Mouse (Mus musculus) midbrain, embryonic 16.5 days (tissue): ENCODE measurements around the gene Spi1. TPM values are rescaled to one million over a fixed set of nuclear protein-coding genes. Genes with fewer than 3 reads are reported as not detected.
A peak's percentile ranks its signal among the peaks of the same experiment; 100 is the strongest.

Source experiments
- ATAC-seq: fragments of 200-750 bp; cut with Nextera tagmentation; 2 replicates; pipeline ENCODE4 v1.8.0; 2017; ENCODE audit warnings: moderate TSS enrichment
- H3K27ac ChIP-seq: fragments of 300-500 bp; sonication (generic); 2 replicates; pipeline ENCODE4 v1.5.1; 2014; ENCODE audit warnings: mild to moderate bottlenecking, low read length, mixed read lengths
- H3K27me3 ChIP-seq: fragments of 300-500 bp; sonication (generic); 2 replicates; pipeline ENCODE4 v1.6.1; 2014; ENCODE audit warnings: low read depth, low read length, mixed read lengths; ENCODE audit not compliant: control insufficient read depth, insufficient read depth
- H3K36me3 ChIP-seq: fragments of 300-500 bp; sonication (generic); 2 replicates; pipeline ENCODE4 v1.6.1; 2014; ENCODE audit warnings: mild to moderate bottlenecking, low read length, moderate library complexity, mixed read lengths; ENCODE audit not compliant: control insufficient read depth, insufficient read depth
- H3K4me1 ChIP-seq: fragments of 300-500 bp; sonication (generic); 2 replicates; pipeline ENCODE4 v1.6.1; 2014; ENCODE audit warnings: mild to moderate bottlenecking, low read length, mixed read lengths; ENCODE audit not compliant: control insufficient read depth, insufficient read depth
- H3K4me2 ChIP-seq: fragments of 300-500 bp; sonication (generic); 2 replicates; pipeline ENCODE4 v1.6.1; 2014; ENCODE audit warnings: mild to moderate bottlenecking, low read length, mixed read lengths
- H3K4me3 ChIP-seq: fragments of 300-500 bp; sonication (generic); 2 replicates; pipeline ENCODE4 v1.5.1; 2014; ENCODE audit warnings: low read depth, mild to moderate bottlenecking, low read length, moderate library complexity, mixed read lengths
- H3K9ac ChIP-seq: fragments of 300-500 bp; sonication (generic); 2 replicates; pipeline ENCODE4 v1.6.1; 2014; ENCODE audit warnings: low read depth, low read length, mixed read lengths
- H3K9me3 ChIP-seq: fragments of 300-500 bp; sonication (generic); replicated peaks from 2 replicates; pipeline ENCODE4 v1.6.1; 2014; ENCODE audit warnings: mild to moderate bottlenecking, low read length, mixed read lengths; ENCODE audit not compliant: control insufficient read depth, poor library complexity, severe bottlenecking
- WGBS: fragments of 180-500 bp; shearing (Covaris S2); extraction: QIAGEN DNeasy Blood & Tissue Kit; methylation state at CpG from one replicate; pipeline ENCODE4 v1.1.7; 2014; 5-methylcytosine and 5-hydroxymethylcytosine counted together
- polyA plus RNA-seq: library from polyadenylated mRNA; unstranded; fragments of >200 nt; fragmentation: Nextera tagmentation; extraction: Ambion mirVana; gene quantifications from 2 replicates; pipeline ENCODE4 v1.2.1, GENCODE M21; 2015

The Spi1 gene
- polyA plus RNA-seq, 1 experiment from 2014 or later, result 2.8 TPM

- Histone ChIP-seq H3K4me2 (no peak overlapping the region), H3K27ac (no peak overlapping the region), H3K4me1 (no peaks in the 10 kb centered on the region), H3K36me3 (no peaks in the 10 kb centered on the region), H3K9ac (no peak overlapping the region), H3K9me3 (no peaks in the 10 kb centered on the region), H3K4me3 (no peak overlapping the region), H3K27me3 (no peaks in the 10 kb centered on the region)
- no peak for ATAC-seq
- WGBS, result 66% methylated on average over 9 of the region's 9 CpGs
Measured at GRCm38 (mm10) chr2:91086392-91087237, 4.4 kb downstream of the Spi1 start.

DNA sequence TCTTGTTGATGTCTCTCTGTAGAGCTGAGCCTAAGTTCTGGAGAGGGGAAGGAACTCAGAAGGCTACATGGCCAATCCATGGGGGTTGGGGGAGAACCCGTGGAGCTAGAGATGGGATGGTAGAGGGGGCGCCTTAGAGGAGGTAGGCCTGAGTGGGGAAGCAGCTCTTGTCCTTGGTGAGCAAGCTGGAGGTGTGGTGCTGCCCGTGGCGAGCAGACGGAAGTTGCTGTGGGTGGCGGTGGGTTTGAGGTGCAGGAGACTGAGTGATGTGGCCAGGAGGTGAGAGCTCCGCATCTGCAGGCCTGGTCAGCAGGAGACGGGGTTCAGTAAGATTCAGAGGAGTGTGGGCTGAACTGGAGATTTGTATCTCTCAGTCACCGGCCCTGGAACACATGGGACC is 5.3 kb downstream of the Spi1 start:
- Histone ChIP-seq H3K27me3 (no peaks in the 10 kb centered on the region), H3K4me3 (no peak overlapping the region), H3K9ac (no peak overlapping the region), H3K9me3 (no peaks in the 10 kb centered on the region), H3K4me1 (no peaks in the 10 kb centered on the region), H3K4me2 (no peak overlapping the region), H3K36me3 (no peaks in the 10 kb centered on the region), H3K27ac (no peak overlapping the region)
- ATAC-seq, result no peak
- WGBS, result 93% methylated on average over 9 of the region's 9 CpGs

DNA sequence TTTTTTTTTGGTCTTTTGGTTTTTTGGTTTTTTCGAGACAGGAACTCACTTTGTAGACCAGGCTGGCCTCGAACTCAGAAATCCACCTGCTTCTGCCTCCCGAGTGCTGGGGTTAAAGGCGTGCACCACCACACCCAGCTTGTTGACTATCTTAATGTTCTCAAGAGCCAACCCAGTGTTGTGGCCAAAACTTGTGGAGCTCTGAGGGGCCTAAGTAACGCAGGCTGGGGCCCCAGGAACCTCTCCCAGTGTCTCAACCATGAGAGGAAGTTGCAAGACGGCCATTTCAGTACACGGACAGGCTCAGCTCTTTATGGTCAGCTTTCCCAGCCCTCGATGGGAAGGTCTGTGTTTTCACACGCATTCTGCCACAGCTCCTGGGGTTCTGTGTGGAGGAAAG is 6.8 kb downstream of the Spi1 start:
- no peak for ATAC-seq
- WGBS, result 80% methylated on average over 9 of the region's 9 CpGs
- no peaks in the 10 kb centered on the region for H3K9me3 ChIP-seq

DNA sequence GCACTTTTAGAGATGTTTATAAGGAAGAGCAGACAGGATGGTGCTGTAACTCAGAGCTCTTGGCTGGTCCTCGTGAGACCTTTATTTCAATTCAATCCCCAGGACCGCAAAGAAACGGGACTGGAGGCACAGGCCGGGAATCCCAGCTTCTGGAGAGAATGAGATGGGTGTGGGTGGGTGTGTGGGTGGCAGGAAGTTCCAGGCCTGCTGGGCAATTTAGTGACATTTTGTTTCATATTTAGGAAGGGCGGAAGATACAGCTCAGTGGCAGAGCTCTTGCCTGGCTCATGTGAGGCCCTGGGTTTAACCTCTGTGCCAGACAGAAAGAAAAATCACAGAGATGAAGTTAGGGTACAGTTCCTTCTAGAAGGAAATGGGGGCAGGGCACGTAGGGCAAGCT is 8.0 kb downstream of the Spi1 start:
- Histone ChIP-seq H3K9ac (no peak overlapping the region), H3K27ac (no peak overlapping the region), H3K9me3 (no peaks in the 10 kb centered on the region), H3K27me3 (no peaks in the 10 kb centered on the region), H3K4me3 (no peak overlapping the region), H3K36me3 (no peaks in the 10 kb centered on the region), H3K4me2 (no peak overlapping the region), H3K4me1 (no peaks in the 10 kb centered on the region)
- 74% methylated on average over 6 of the region's 6 CpGs for WGBS
- no peak for ATAC-seq

More for the DNA sequence above, 6.8 kb downstream of the Spi1 start:
- H3K27me3 ChIP-seq, result no peaks in the 10 kb centered on the region
- H3K36me3 ChIP-seq, result no peaks in the 10 kb centered on the region
- no peak overlapping the region for H3K4me2 ChIP-seq
- no peaks in the 10 kb centered on the region for H3K4me1 ChIP-seq
- H3K9ac ChIP-seq, result no peak overlapping the region
- no peak overlapping the region for H3K27ac ChIP-seq
- H3K4me3 ChIP-seq, result no peak overlapping the region

DNA sequence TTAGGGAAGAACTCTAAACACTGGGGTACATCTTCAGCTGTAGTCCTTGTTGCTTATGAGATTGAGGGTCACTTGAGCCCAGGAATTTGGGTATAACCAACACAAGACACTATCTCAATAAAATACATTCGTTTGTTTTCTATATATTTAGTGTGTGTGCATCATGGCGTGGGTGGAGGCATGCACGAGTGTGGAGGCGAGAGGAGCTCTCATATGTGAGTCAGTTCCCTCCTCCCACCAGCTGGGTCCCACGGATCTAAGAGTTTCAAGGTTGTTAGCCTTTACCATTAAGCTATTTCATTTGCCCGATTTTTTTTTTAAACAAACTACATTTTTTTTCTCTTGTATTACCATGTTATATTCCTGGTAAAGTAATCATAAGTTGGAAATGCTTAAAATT is 8.6 kb downstream of the Spi1 start:
- Histone ChIP-seq H3K27me3 (no peaks in the 10 kb centered on the region), H3K27ac (no peak overlapping the region), H3K9me3 (no peaks in the 10 kb centered on the region), H3K4me1 (no peaks in the 10 kb centered on the region), H3K4me3 (no peak overlapping the region), H3K9ac (no peak overlapping the region), H3K4me2 (no peak overlapping the region), H3K36me3 (no peaks in the 10 kb centered on the region)
- WGBS, result 82% methylated on average over 6 of the region's 6 CpGs
- ATAC-seq, result no peak

- no peaks in the 10 kb centered on the region for H3K27me3 ChIP-seq
- no peak overlapping the region for H3K27ac ChIP-seq
- no peak overlapping the region for H3K4me3 ChIP-seq
- no peak overlapping the region for H3K9ac ChIP-seq
- no peak overlapping the region for H3K4me2 ChIP-seq
- ATAC-seq, result no peak
- H3K36me3 ChIP-seq, result no peaks in the 10 kb centered on the region
- no peaks in the 10 kb centered on the region for H3K4me1 ChIP-seq
- 79% methylated on average over 14 of the region's 14 CpGs for WGBS
- no peaks in the 10 kb centered on the region for H3K9me3 ChIP-seq
Measured at GRCm38 (mm10) chr2:91096524-91096923, 14.3 kb downstream of the Spi1 start.

- H3K27ac ChIP-seq, result no peak overlapping the region
- no peaks in the 10 kb centered on the region for H3K27me3 ChIP-seq
- H3K36me3 ChIP-seq, result no peaks in the 10 kb centered on the region
- H3K4me3 ChIP-seq, result no peak overlapping the region
- no peak for ATAC-seq
- H3K9ac ChIP-seq, result no peak overlapping the region
- no peaks in the 10 kb centered on the region for H3K4me1 ChIP-seq
- H3K9me3 ChIP-seq, result no peaks in the 10 kb centered on the region
- no peak overlapping the region for H3K4me2 ChIP-seq
- WGBS, result 87% methylated on average over 10 of the region's 10 CpGs
Measured at GRCm38 (mm10) chr2:91097015-91097414, 14.8 kb downstream of the Spi1 start.

DNA sequence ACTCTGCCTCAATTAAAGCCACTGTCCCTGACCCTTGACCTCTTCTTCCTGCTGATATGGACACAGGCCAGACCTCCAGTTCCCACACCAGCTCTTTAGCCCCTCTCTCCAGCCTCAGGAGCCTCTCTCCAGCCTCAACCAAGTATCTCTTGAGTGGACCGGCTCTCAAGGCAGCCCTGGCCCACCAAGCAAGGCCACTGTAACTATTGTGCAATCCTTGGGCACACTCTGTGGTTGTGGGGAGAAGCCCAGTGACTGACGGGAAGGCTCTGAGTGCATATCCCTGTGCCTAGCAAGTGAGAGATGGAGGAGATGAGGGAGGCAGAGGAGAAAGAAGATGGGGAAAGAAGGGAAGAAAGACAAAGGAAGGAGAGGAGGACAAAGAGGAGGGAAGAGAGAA is 16.0 kb downstream of the Spi1 start:
- no peaks in the 10 kb centered on the region for H3K36me3 ChIP-seq
- no peak overlapping the region for H3K4me3 ChIP-seq
- no peak overlapping the region for H3K4me2 ChIP-seq
- H3K27ac ChIP-seq, result no peak overlapping the region
- no peaks in the 10 kb centered on the region for H3K4me1 ChIP-seq
- H3K9ac ChIP-seq, result no peak overlapping the region
- no peaks in the 10 kb centered on the region for H3K27me3 ChIP-seq
- 78% methylated on average over 2 of the region's 2 CpGs for WGBS
- H3K9me3 ChIP-seq, result no peaks in the 10 kb centered on the region
- ATAC-seq, result no peak

DNA sequence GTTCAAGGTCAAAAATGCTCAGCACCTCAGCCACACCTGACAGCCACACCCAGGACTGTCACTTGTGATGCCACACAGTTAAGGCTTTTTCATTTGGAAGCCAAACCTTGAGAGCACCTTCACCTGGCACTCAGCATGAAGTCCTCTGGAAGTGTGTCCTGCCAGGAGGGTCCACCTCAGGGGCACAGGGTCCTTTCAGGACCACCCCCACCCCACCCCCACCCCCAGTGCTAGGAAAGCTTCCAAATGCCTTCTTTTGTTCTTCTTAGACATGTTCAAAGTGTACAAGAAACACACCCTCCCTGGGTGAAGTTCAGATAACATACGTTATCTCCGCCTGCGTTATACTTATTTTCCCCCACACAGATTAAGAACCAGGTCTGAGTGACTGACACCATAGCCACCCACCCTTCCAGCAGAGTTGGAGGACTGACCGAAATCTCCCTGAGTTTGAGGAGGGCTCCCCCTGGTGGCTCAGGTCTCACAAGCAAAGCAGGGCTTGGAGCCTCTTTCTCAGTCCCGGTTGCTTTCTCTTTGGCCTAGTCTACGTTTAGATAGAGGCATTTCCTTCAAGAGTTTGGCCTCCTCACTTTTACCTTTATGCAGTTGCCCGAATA is 19.0 kb downstream of the Spi1 start:
- H3K27ac ChIP-seq, result no peak overlapping the region
- H3K4me1 ChIP-seq, result no peaks in the 10 kb centered on the region
- WGBS, result 6% methylated on average over 7 of the region's 7 CpGs
- peak; percentile 87 for ATAC-seq
- no peak overlapping the region for H3K9ac ChIP-seq
- no peak overlapping the region for H3K4me3 ChIP-seq
- H3K9me3 ChIP-seq, result no peaks in the 10 kb centered on the region
- no peaks in the 10 kb centered on the region for H3K27me3 ChIP-seq
- H3K4me2 ChIP-seq, result no peak overlapping the region
- H3K36me3 ChIP-seq, result no peaks in the 10 kb centered on the region
